Mouse (Mus musculus): Measurements from ENCODE around the gene Gm47841. TPM values are rescaled to one million over a fixed set of nuclear protein-coding genes. Genes with fewer than 3 reads are reported as not detected.

The Gm47841 gene
- total and polyA plus RNA-seq, 2 experiments: not detected

- Histone ChIP-seq H3K36me3 (ENCODE audit: control insufficient read depth, insufficient read depth, low read length) (no peaks in the 10 kb centered on the region), H3K4me3 (ENCODE audit: insufficient read depth, low read depth, low read length) (no peak overlapping the region), H3K27me3 (ENCODE audit: control insufficient read depth, insufficient read depth, low read length) (no peaks in the 10 kb centered on the region), H3K4me1 (ENCODE audit: control insufficient read depth, insufficient read depth, low read length) (peaks cover 12% of the 10 kb centered on the region), H3K79me2 (ENCODE audit: control insufficient read depth, insufficient read depth, low read length) (peaks cover 12% of the 10 kb centered on the region; the same call in 1 of the 2 replicates), H3K27ac (replicated peaks; ENCODE audit: insufficient read depth, low read depth, low read length) (no peak overlapping the region), H3K9ac (ENCODE audit: low read depth, low read length) (no peak overlapping the region)
- no peak for DNase-seq (ENCODE audit: extremely low read depth, low read depth, low spot score)
- no peak for TF ChIP-seq POLR2A (IDR thresholded peaks at IDR 0.05; ENCODE audit: extremely low read depth, insufficient read depth, low read length)
- no peak for TF ChIP-seq CTCF (IDR thresholded peaks at IDR 0.05; ENCODE audit: low read depth, low read length)
- WGBS: 86% methylated on average over 4 of the region's 4 CpGs
Observed at GRCm38 (mm10) chr15:101082236-101082635, 35.0 kb upstream of the Gm47841 start.

GRCm38 (mm10) chr15:101081035-101081548 is 33.9 kb upstream of the Gm47841 start:
- H3K4me3 ChIP-seq (ENCODE audit: insufficient read depth, low read depth, low read length): no peak overlapping the region
- H3K27me3 ChIP-seq (ENCODE audit: control insufficient read depth, insufficient read depth, low read length): no peaks in the 10 kb centered on the region
- 76% methylated on average over 7 of the region's 7 CpGs for WGBS
- H3K36me3 ChIP-seq (ENCODE audit: control insufficient read depth, insufficient read depth, low read length): no peaks in the 10 kb centered on the region
- peaks cover 20% of the 10 kb centered on the region; the same call in 1 of the 2 replicates for H3K79me2 ChIP-seq (ENCODE audit: control insufficient read depth, insufficient read depth, low read length)
- no peak overlapping the region for H3K9ac ChIP-seq (ENCODE audit: low read depth, low read length)
- DNase-seq (ENCODE audit: extremely low read depth, low read depth, low spot score): no peak
- H3K4me1 ChIP-seq (ENCODE audit: control insufficient read depth, insufficient read depth, low read length): peaks cover 10% of the 10 kb centered on the region
- TF ChIP-seq POLR2A (IDR thresholded peaks at IDR 0.05; ENCODE audit: extremely low read depth, insufficient read depth, low read length) (no peak), CTCF (IDR thresholded peaks at IDR 0.05; ENCODE audit: low read depth, low read length) (no peak)
- no peak overlapping the region for H3K27ac ChIP-seq (replicated peaks; ENCODE audit: insufficient read depth, low read depth, low read length)

GRCm38 (mm10) chr15:101080031-101080520 is 32.9 kb upstream of the Gm47841 start:
- Histone ChIP-seq H3K36me3 (ENCODE audit: control insufficient read depth, insufficient read depth, low read length) (no peaks in the 10 kb centered on the region), H3K27ac (replicated peaks; ENCODE audit: insufficient read depth, low read depth, low read length) (no peak overlapping the region), H3K9ac (ENCODE audit: low read depth, low read length) (no peak overlapping the region), H3K27me3 (ENCODE audit: control insufficient read depth, insufficient read depth, low read length) (no peaks in the 10 kb centered on the region), H3K4me1 (ENCODE audit: control insufficient read depth, insufficient read depth, low read length) (peaks cover 14% of the 10 kb centered on the region), H3K79me2 (ENCODE audit: control insufficient read depth, insufficient read depth, low read length) (peaks cover 30% of the 10 kb centered on the region; the same call in 1 of the 2 replicates), H3K4me3 (ENCODE audit: insufficient read depth, low read depth, low read length) (no peak overlapping the region)
- 94% methylated on average over 9 of the region's 9 CpGs for WGBS
- TF ChIP-seq POLR2A (IDR thresholded peaks at IDR 0.05; ENCODE audit: extremely low read depth, insufficient read depth, low read length): no peak
- TF ChIP-seq CTCF (IDR thresholded peaks at IDR 0.05; ENCODE audit: low read depth, low read length): no peak
- no peak for DNase-seq (ENCODE audit: extremely low read depth, low read depth, low spot score)

GRCm38 (mm10) chr15:101078731-101079156 is 31.5 kb upstream of the Gm47841 start:
- peak; percentile 96 for DNase-seq (ENCODE audit: extremely low read depth, low read depth, low spot score)
- TF ChIP-seq POLR2A (IDR thresholded peaks at IDR 0.05; ENCODE audit: extremely low read depth, insufficient read depth, low read length) (peak; percentile 55; the same call in 1 of the 2 replicates), CTCF (IDR thresholded peaks at IDR 0.05; ENCODE audit: low read depth, low read length) (peak; percentile 81)
- H3K4me1 ChIP-seq (ENCODE audit: control insufficient read depth, insufficient read depth, low read length): peaks cover 16% of the 10 kb centered on the region
- H3K4me3 ChIP-seq (ENCODE audit: insufficient read depth, low read depth, low read length): peak overlapping the region; percentile 94
- H3K36me3 ChIP-seq (ENCODE audit: control insufficient read depth, insufficient read depth, low read length): no peaks in the 10 kb centered on the region
- no peaks in the 10 kb centered on the region for H3K27me3 ChIP-seq (ENCODE audit: control insufficient read depth, insufficient read depth, low read length)
- H3K79me2 ChIP-seq (ENCODE audit: control insufficient read depth, insufficient read depth, low read length): peaks cover 41% of the 10 kb centered on the region; the same call in 1 of the 2 replicates
- peak overlapping the region; percentile 81 for H3K9ac ChIP-seq (ENCODE audit: low read depth, low read length)
- H3K27ac ChIP-seq (replicated peaks; ENCODE audit: insufficient read depth, low read depth, low read length): peak overlapping the region; percentile 79
- WGBS: under 1% methylated on average over 28 of the region's 30 CpGs

DNA sequence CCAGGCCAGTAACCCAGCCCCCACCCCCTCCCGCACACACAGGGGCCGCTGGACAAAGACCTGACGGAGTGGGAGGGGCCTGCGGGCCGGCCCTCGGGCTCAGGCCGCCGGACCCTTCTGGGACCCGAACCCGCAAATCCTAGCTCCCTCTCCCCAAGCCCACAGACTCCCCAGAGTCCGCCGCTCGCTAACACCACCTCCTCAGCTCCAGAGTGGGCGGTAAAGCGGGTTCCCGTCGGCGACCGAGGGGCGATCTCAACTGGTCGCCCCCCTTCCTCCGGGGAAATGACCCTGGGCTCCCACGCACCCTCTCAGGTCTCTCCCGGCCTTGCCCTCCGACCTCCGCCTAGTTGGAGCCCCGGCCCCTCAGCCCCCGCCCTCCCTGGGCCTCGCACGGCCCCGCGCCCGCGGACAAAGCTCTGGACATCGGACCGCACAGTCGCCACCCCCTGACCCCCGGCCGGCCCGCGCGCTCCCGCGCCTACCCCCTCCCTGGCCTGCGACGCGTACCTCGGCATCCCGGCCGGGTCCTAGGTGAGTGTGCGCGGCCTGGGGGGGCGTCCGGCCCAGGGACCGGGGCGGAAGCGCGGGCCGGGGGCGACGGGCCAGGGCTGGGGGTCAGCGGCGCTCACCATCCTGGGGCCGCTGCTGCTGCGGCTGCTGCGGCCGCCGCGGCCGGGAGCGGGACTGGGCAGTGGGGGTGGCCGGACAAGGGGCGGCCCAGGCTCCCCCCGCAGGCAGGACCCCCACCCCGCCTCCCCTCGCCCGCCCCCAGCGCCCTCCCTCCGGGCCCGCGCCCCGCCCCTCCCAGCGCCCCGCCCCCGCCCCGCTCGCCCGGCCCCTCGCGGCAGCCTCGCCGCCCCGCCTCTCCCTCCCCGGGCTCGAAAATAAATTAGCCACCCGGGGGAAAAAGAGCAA is 30.9 kb upstream of the Gm47841 start, which contains the start of gene Fignl2:
Gene Fignl2 (minus strand): TSS at position 755 of the 918 bp plus-strand sequence.
- peak; percentile 58 for DNase-seq (ENCODE audit: extremely low read depth, low read depth, low spot score)
- Histone ChIP-seq H3K4me3 (ENCODE audit: insufficient read depth, low read depth, low read length) (peak within 1 kb of the TSS; percentile 94), H3K9ac (ENCODE audit: low read depth, low read length) (peak within 1 kb of the TSS; percentile 99), H3K79me2 (ENCODE audit: control insufficient read depth, insufficient read depth, low read length) (peaks cover 48% of the 10 kb centered on the region; the same call in 1 of the 2 replicates), H3K27ac (replicated peaks; ENCODE audit: insufficient read depth, low read depth, low read length) (peak within 1 kb of the TSS; percentile 98), H3K4me1 (ENCODE audit: control insufficient read depth, insufficient read depth, low read length) (peaks cover 16% of the 10 kb centered on the region), H3K36me3 (ENCODE audit: control insufficient read depth, insufficient read depth, low read length) (no peaks in the 10 kb centered on the region), H3K27me3 (ENCODE audit: control insufficient read depth, insufficient read depth, low read length) (no peaks in the 10 kb centered on the region)
- WGBS: under 1% methylated on average over 91 of the region's 96 CpGs
- TF ChIP-seq CTCF (IDR thresholded peaks at IDR 0.05; ENCODE audit: low read depth, low read length) (no peak), POLR2A (IDR thresholded peaks at IDR 0.05; ENCODE audit: extremely low read depth, insufficient read depth, low read length) (no peak)
